Mouse (Mus musculus) ovary, postnatal 10 days (tissue): ENCODE data around the gene Stk17b.
"Not testable (repeated sequence)": the region's sequence is repeated elsewhere in the genome, so short reads cannot be mapped to it uniquely, and the experiment has no call there.

Source experiments
- DNase-seq: peaks from one replicate; pipeline ENCODE4 v3.0.0; 2022; ENCODE audit warnings: low spot score

Gene Stk17b

GRCm38 (mm10) chr1:53782079-53782478 lies 2.9 kb downstream of the Stk17b start:
- DNase-seq, result no peak

- DNase-seq, result no peak
Measured at GRCm38 (mm10) chr1:53781311-53781710, 3.7 kb downstream of the Stk17b start.

GRCm38 (mm10) chr1:53776176-53776905 lies 8.7 kb downstream of the Stk17b start:
- DNase-seq, result no peak

- DNase-seq, result no peak
Measured at GRCm38 (mm10) chr1:53775545-53775944, 9.5 kb downstream of the Stk17b start.

GRCm38 (mm10) chr1:53775036-53775435 lies 10.0 kb downstream of the Stk17b start:
- no peak for DNase-seq

- no peak for DNase-seq
Measured at GRCm38 (mm10) chr1:53774571-53774970, 10.5 kb downstream of the Stk17b start.

- no peak for DNase-seq
Measured at GRCm38 (mm10) chr1:53773994-53774393, 11.0 kb downstream of the Stk17b start.

- DNase-seq, result no peak
Measured at GRCm38 (mm10) chr1:53772967-53773366, 12.1 kb downstream of the Stk17b start.

GRCm38 (mm10) chr1:53771476-53771875 lies 13.5 kb downstream of the Stk17b start:
- DNase-seq, result no peak

GRCm38 (mm10) chr1:53766112-53766511 lies 18.9 kb downstream of the Stk17b start:
- no peak for DNase-seq

GRCm38 (mm10) chr1:53757316-53757715 lies 27.7 kb downstream of the Stk17b start:
- DNase-seq, result no peak

- DNase-seq, result not testable (repeated sequence)
Measured at GRCm38 (mm10) chr1:53753501-53753900, 31.5 kb downstream of the Stk17b start.

- DNase-seq, result no peak
Measured at GRCm38 (mm10) chr1:53751144-53751543, 33.9 kb downstream of the Stk17b start.

- DNase-seq, result not testable (repeated sequence)
Measured at GRCm38 (mm10) chr1:53750697-53751096, 34.3 kb downstream of the Stk17b start.

- DNase-seq, result not testable (repeated sequence)
Measured at GRCm38 (mm10) chr1:53749881-53750385, 35.1 kb downstream of the Stk17b start.

- DNase-seq, result no peak
Measured at GRCm38 (mm10) chr1:53748571-53748970, 36.5 kb downstream of the Stk17b start.

GRCm38 (mm10) chr1:53746001-53746400 lies 39.0 kb downstream of the Stk17b start:
- DNase-seq, result no peak

GRCm38 (mm10) chr1:53741742-53742458 lies 43.1 kb downstream of the Stk17b start:
- DNase-seq, result no peak

- DNase-seq, result no peak
Measured at GRCm38 (mm10) chr1:53740777-53741336, 44.2 kb downstream of the Stk17b start.

- not testable (repeated sequence) for DNase-seq
Measured at GRCm38 (mm10) chr1:53740077-53740776, 44.8 kb downstream of the Stk17b start.

- DNase-seq, result no peak
Measured at GRCm38 (mm10) chr1:53736583-53736982, 48.4 kb downstream of the Stk17b start.
